Mouse (Mus musculus) left cerebral cortex, postnatal 25 days (tissue): ENCODE measurements around the gene Prtn3. TPM values are rescaled to one million over a fixed set of nuclear protein-coding genes. Genes with fewer than 3 reads are reported as not detected.

Source experiments
- microRNA-seq, 2 experiments: library from miRNA; unstranded; fragments of <30 nt; microRNA quantifications; one replicate each; pipeline ENCODE4 v1.2.0; 2022
- total RNA-seq, 2 experiments: library from RNA; stranded (reverse); gene quantifications; 2 replicates each; pipeline ENCODE4 v1.2.3; 2021

Prtn3 gene
- total RNA-seq, 2 experiments from 2014 or later, result 1.4 to 2.4 TPM

Small RNA genes lying within 50 kb of the gene (microRNA-seq; reads per million reads assigned to microRNA genes)
- gene Mir6910, result 0 reads per million in 2 experiments

Other genes with a start within 250 kb of the Prtn3 start
- gene Shc2, start 236.6 kb upstream of the Prtn3 start, total RNA-seq, result 10 to 100 TPM; 42.2 to 44.4 TPM
- under 1 TPM; 0.34 to 0.57 TPM for gene Odf3l2, start 228.7 kb upstream of the Prtn3 start, total RNA-seq
- gene Madcam1, start 209.9 kb upstream of the Prtn3 start, total RNA-seq, result not detected
- 10 to 100 TPM; 82.0 to 82.8 TPM for gene Tpgs1, start 205.1 kb upstream of the Prtn3 start, total RNA-seq
- gene Cdc34, start 192.3 kb upstream of the Prtn3 start, total RNA-seq, result 10 to 100 TPM; 75.9 to 78.0 TPM
- gene Gzmm, start 185.5 kb upstream of the Prtn3 start, total RNA-seq, result 1 to 10 TPM; 1.5 to 2.4 TPM
- gene Bsg, start 170.0 kb upstream of the Prtn3 start, total RNA-seq, result 100 to 1,000 TPM; 650 to 673 TPM
- 100 to 1,000 TPM; 111 to 123 TPM for gene Hcn2, start 157.8 kb upstream of the Prtn3 start, total RNA-seq
- 10 to 100 TPM; 42.1 to 45.7 TPM for gene Polrmt, start 127.9 kb upstream of the Prtn3 start, total RNA-seq
- gene Fgf22, start 119.4 kb upstream of the Prtn3 start, total RNA-seq, result 1 to 10 TPM; 2.8 to 4.0 TPM
- gene Rnf126, start 107.5 kb upstream of the Prtn3 start, total RNA-seq, result 10 to 100 TPM; 90.9 to 96.0 TPM
- gene Fstl3, start 97.2 kb upstream of the Prtn3 start, total RNA-seq, result 1 to 10 TPM; 2.2 to 2.4 TPM
- gene Prss57, start 83.5 kb upstream of the Prtn3 start, total RNA-seq, result 1 to 10 TPM in 1 of 2 experiments, under 1 TPM in 1; 0.62 to 1.1 TPM
- gene Palm, start 80.9 kb upstream of the Prtn3 start, total RNA-seq, result 100 to 1,000 TPM; 318 to 348 TPM
- 1 to 10 TPM in 1 of 2 experiments, under 1 TPM in 1; 0.62 to 1.7 TPM for gene Misp, start 53.5 kb upstream of the Prtn3 start, total RNA-seq
- 10 to 100 TPM; 48.5 to 52.3 TPM for gene Ptbp1, start 20.0 kb upstream of the Prtn3 start, total RNA-seq
- 10 to 100 TPM; 51.1 to 53.3 TPM for gene Plppr3, start 158 bp downstream of the Prtn3 start, total RNA-seq
- gene Elane, start 11.8 kb downstream of the Prtn3 start, total RNA-seq, result not detected
- gene Cfd, start 16.4 kb downstream of the Prtn3 start, total RNA-seq, result not detected
- 10 to 100 TPM; 57.5 to 59.8 TPM for gene Med16, start 34.4 kb downstream of the Prtn3 start, total RNA-seq
- not detected for gene Gm26602, start 36.4 kb downstream of the Prtn3 start, total RNA-seq
- gene Kiss1r, start 42.5 kb downstream of the Prtn3 start, total RNA-seq, result 1 to 10 TPM; 7.1 to 7.8 TPM
- 100 to 1,000 TPM; 366 to 394 TPM for gene R3hdm4, start 46.7 kb downstream of the Prtn3 start, total RNA-seq
- gene Arid3a, start 52.6 kb downstream of the Prtn3 start, total RNA-seq, result 1 to 10 TPM; 5.4 to 8.6 TPM
- 10 to 100 TPM; 41.1 to 49.9 TPM for gene Wdr18, start 85.7 kb downstream of the Prtn3 start, total RNA-seq
- gene Grin3b, start 96.2 kb downstream of the Prtn3 start, total RNA-seq, result under 1 TPM; 0.14 to 0.23 TPM
- 100 to 1,000 TPM; 123 to 124 TPM for gene Tmem259, start 109.9 kb downstream of the Prtn3 start, total RNA-seq
- 1 to 10 TPM; 6.0 to 8.2 TPM for gene Cnn2, start 114.1 kb downstream of the Prtn3 start, total RNA-seq
- gene Abca7, start 122.0 kb downstream of the Prtn3 start, total RNA-seq, result 10 to 100 TPM; 10.9 to 12.3 TPM
- 1 to 10 TPM; 3.6 to 4.0 TPM for gene Arhgap45, start 142.2 kb downstream of the Prtn3 start, total RNA-seq
- 10 to 100 TPM; 71.3 to 74.8 TPM for gene Polr2e, start 165.3 kb downstream of the Prtn3 start, total RNA-seq
- gene Gpx4, start 172.7 kb downstream of the Prtn3 start, total RNA-seq, result 100 to 1,000 TPM; 504 to 528 TPM
- gene Sbno2, start 231.1 kb downstream of the Prtn3 start, total RNA-seq, result 10 to 100 TPM; 17.8 to 17.9 TPM
- 10 to 100 TPM; 92.1 to 95.0 TPM for gene Stk11, start 241.3 kb downstream of the Prtn3 start, total RNA-seq